Mouse (Mus musculus): ENCODE data around the gene Myadml2. TPM values are rescaled to one million over a fixed set of nuclear protein-coding genes. Genes with fewer than 3 reads are reported as not detected.

Gene Myadml2
- polyA plus RNA-seq, 2 experiments = 0.07 to 0.67 TPM

GRCm38 (mm10) chr11:120673594-120674122 lies 25.7 kb upstream of the Myadml2 start:
- H3K4me3 ChIP-seq (ENCODE audit: insufficient read depth in 1 of 2, low read depth in 2 of 2, low read length in 2 of 2) = peak overlapping the region; percentile 64 to 84
- TF ChIP-seq EP300 (IDR thresholded peaks at IDR 0.05; ENCODE audit: low read depth) = no peak
- TF ChIP-seq CTCF (IDR thresholded peaks at IDR 0.05; ENCODE audit: low read depth) = no peak
- WGBS (ENCODE audit: insufficient replicate concordance) = 26% methylated on average over 12 of the region's 12 CpGs
- H3K9ac ChIP-seq (replicated peaks) = peak overlapping the region; percentile 69
- DNase-seq (ENCODE audit: low read depth in 3 of 3, low spot score in 3 of 3) (no peak), ATAC-seq (ENCODE audit: insufficient read depth) (peak; percentile 6; the same call in 1 of the 2 replicates)
- peaks cover 5% of the 10 kb centered on the region for H3K36me3 ChIP-seq (replicated peaks; ENCODE audit: control insufficient read depth, insufficient read depth, low read depth)
- no peaks in the 10 kb centered on the region for H3K9me3 ChIP-seq (ENCODE audit: control insufficient read depth, low read length)
- peak overlapping the region; percentile 75 for H3K27ac ChIP-seq
- H3K4me2 ChIP-seq (ENCODE audit: low read depth) = peak overlapping the region; percentile 88
- H3K27me3 ChIP-seq (ENCODE audit: control insufficient read depth, insufficient read depth, low read length) = no peaks in the 10 kb centered on the region
- H3K4me1 ChIP-seq (replicated peaks; ENCODE audit: control insufficient read depth in 2 of 2, insufficient read depth in 2 of 2, low read length in 1 of 2) = peaks cover 11 to 16% of the 10 kb centered on the region in 2 experiments

- peak within 1 kb of the TSS; percentile 88 for H3K4me2 ChIP-seq (ENCODE audit: low read depth)
- peak within 1 kb of the TSS; percentile 64 to 84 for H3K4me3 ChIP-seq (ENCODE audit: insufficient read depth in 1 of 2, low read depth in 2 of 2, low read length in 2 of 2)
- WGBS (ENCODE audit: insufficient replicate concordance) = under 1% methylated on average over 78 of the region's 83 CpGs
- ATAC-seq (ENCODE audit: insufficient read depth) (peak; percentile 97), DNase-seq (ENCODE audit: low read depth in 3 of 3, low spot score in 3 of 3) (peak; percentile 91 to 92 (median 92))
- H3K9ac ChIP-seq (replicated peaks) = peak within 1 kb of the TSS; percentile 69
- no peaks in the 10 kb centered on the region for H3K36me3 ChIP-seq (replicated peaks; ENCODE audit: control insufficient read depth, insufficient read depth, low read depth)
- no peaks in the 10 kb centered on the region for H3K27me3 ChIP-seq (ENCODE audit: control insufficient read depth, insufficient read depth, low read length)
- H3K27ac ChIP-seq = peak within 1 kb of the TSS; percentile 75
- H3K4me1 ChIP-seq (replicated peaks; ENCODE audit: control insufficient read depth in 2 of 2, insufficient read depth in 2 of 2, low read length in 1 of 2) = peaks cover 11 to 16% of the 10 kb centered on the region in 2 experiments
- H3K9me3 ChIP-seq (ENCODE audit: control insufficient read depth, low read length) = no peaks in the 10 kb centered on the region
- TF ChIP-seq CTCF (IDR thresholded peaks at IDR 0.05; ENCODE audit: low read depth) = no peak
- peak; percentile 29; the same call in 1 of the 2 replicates for TF ChIP-seq EP300 (IDR thresholded peaks at IDR 0.05; ENCODE audit: low read depth)
Observed at GRCm38 (mm10) chr11:120672687-120673593, 25.0 kb upstream of the Myadml2 start, which contains the start of gene Aspscr1. TSS of gene Aspscr1 (plus strand) at chr11:120672973.

- no peaks in the 10 kb centered on the region for H3K36me3 ChIP-seq (replicated peaks; ENCODE audit: control insufficient read depth, insufficient read depth, low read depth)
- 22% methylated on average over 3 of the region's 3 CpGs for WGBS (ENCODE audit: insufficient replicate concordance)
- no peak for ATAC-seq (ENCODE audit: insufficient read depth)
- no peak overlapping the region for H3K27ac ChIP-seq
- no peak for DNase-seq (ENCODE audit: low read depth in 3 of 3, low spot score in 3 of 3)
- H3K4me2 ChIP-seq (ENCODE audit: low read depth) = no peak overlapping the region
- no peak overlapping the region for H3K9ac ChIP-seq (replicated peaks)
- no peaks in the 10 kb centered on the region for H3K9me3 ChIP-seq (ENCODE audit: control insufficient read depth, low read length)
- H3K27me3 ChIP-seq (ENCODE audit: control insufficient read depth, insufficient read depth, low read length) = peaks cover 18% of the 10 kb centered on the region
- no peak overlapping the region for H3K4me3 ChIP-seq (ENCODE audit: insufficient read depth in 1 of 2, low read depth in 2 of 2, low read length in 2 of 2)
- TF ChIP-seq CTCF (IDR thresholded peaks at IDR 0.05; ENCODE audit: low read depth) = no peak
- H3K4me1 ChIP-seq (replicated peaks; ENCODE audit: control insufficient read depth in 2 of 2, insufficient read depth in 2 of 2, low read length in 1 of 2) = no peaks in the 10 kb centered on the region
Observed at GRCm38 (mm10) chr11:120666617-120667016, 18.7 kb upstream of the Myadml2 start.

GRCm38 (mm10) chr11:120665406-120665805 lies 17.4 kb upstream of the Myadml2 start:
- DNase-seq (ENCODE audit: low read depth in 3 of 3, low spot score in 3 of 3) = no peak
- ATAC-seq (ENCODE audit: insufficient read depth) = no peak
- no peak for TF ChIP-seq EP300 (IDR thresholded peaks at IDR 0.05; ENCODE audit: low read depth)
- no peak for TF ChIP-seq CTCF (IDR thresholded peaks at IDR 0.05; ENCODE audit: low read depth)
- H3K27ac ChIP-seq = no peak overlapping the region
- H3K4me1 ChIP-seq (replicated peaks; ENCODE audit: control insufficient read depth in 2 of 2, insufficient read depth in 2 of 2, low read length in 1 of 2) = no peaks in the 10 kb centered on the region
- peaks cover 30% of the 10 kb centered on the region for H3K27me3 ChIP-seq (ENCODE audit: control insufficient read depth, insufficient read depth, low read length)
- H3K4me2 ChIP-seq (ENCODE audit: low read depth) = no peak overlapping the region
- WGBS (ENCODE audit: insufficient replicate concordance) = 76% methylated on average over 3 of the region's 3 CpGs
- H3K36me3 ChIP-seq (replicated peaks; ENCODE audit: control insufficient read depth, insufficient read depth, low read depth) = no peaks in the 10 kb centered on the region
- no peak overlapping the region for H3K4me3 ChIP-seq (ENCODE audit: insufficient read depth in 1 of 2, low read depth in 2 of 2, low read length in 2 of 2)
- H3K9me3 ChIP-seq (ENCODE audit: control insufficient read depth, low read length) = no peaks in the 10 kb centered on the region
- H3K9ac ChIP-seq (replicated peaks) = no peak overlapping the region

GRCm38 (mm10) chr11:120663714-120664113 lies 15.8 kb upstream of the Myadml2 start:
- no peak overlapping the region for H3K4me2 ChIP-seq (ENCODE audit: low read depth)
- no peak overlapping the region for H3K27ac ChIP-seq
- H3K36me3 ChIP-seq (replicated peaks; ENCODE audit: control insufficient read depth, insufficient read depth, low read depth) = no peaks in the 10 kb centered on the region
- no peak for TF ChIP-seq EP300 (IDR thresholded peaks at IDR 0.05; ENCODE audit: low read depth)
- no peak for TF ChIP-seq CTCF (IDR thresholded peaks at IDR 0.05; ENCODE audit: low read depth)
- H3K4me1 ChIP-seq (replicated peaks; ENCODE audit: control insufficient read depth in 2 of 2, insufficient read depth in 2 of 2, low read length in 1 of 2) = no peaks in the 10 kb centered on the region
- 81% methylated on average over 5 of the region's 5 CpGs for WGBS (ENCODE audit: insufficient replicate concordance)
- H3K9me3 ChIP-seq (ENCODE audit: control insufficient read depth, low read length) = no peaks in the 10 kb centered on the region
- peaks cover 47% of the 10 kb centered on the region for H3K27me3 ChIP-seq (ENCODE audit: control insufficient read depth, insufficient read depth, low read length)
- no peak overlapping the region for H3K9ac ChIP-seq (replicated peaks)
- H3K4me3 ChIP-seq (ENCODE audit: insufficient read depth in 1 of 2, low read depth in 2 of 2, low read length in 2 of 2) = no peak overlapping the region
- no peak for ATAC-seq (ENCODE audit: insufficient read depth)
- DNase-seq (ENCODE audit: low read depth in 3 of 3, low spot score in 3 of 3) = no peak

Measured in liver, embryonic 14.5 days (tissue).